Mouse (Mus musculus) MEL (cell line): ENCODE results near the gene Immp1l. TPM values are rescaled to one million over a fixed set of nuclear protein-coding genes. Genes with fewer than 3 reads are reported as not detected.

Experiments used
- DNase-seq: peaks from one replicate; pipeline ENCODE4 v3.0.0; 2011; ENCODE audit warnings: low read depth, low spot score
- H3K27ac ChIP-seq: 2 replicates; pipeline ENCODE4 v1.5.1; 2012; ENCODE audit warnings: low read depth, mild to moderate bottlenecking, control low read depth, low read length, moderate library complexity; ENCODE audit not compliant: control insufficient read depth
- H3K27me3 ChIP-seq, 2 experiments: fragments of 150-350 bp in 1 of 2; sonication (generic) in 1 of 2; 2 replicates each; pipeline ENCODE4 v1.6.1; 2012; ENCODE audit warnings: low read length in 2 of 2, mild to moderate bottlenecking in 2 of 2, improper control_type of control experiment in 1 of 2, moderate library complexity in 1 of 2; ENCODE audit not compliant: insufficient read depth in 2 of 2, control insufficient read depth in 1 of 2
- H3K36me3 ChIP-seq, 2 experiments: 2 replicates each; pipeline ENCODE4 v1.6.1; 2012 to 2014; ENCODE audit warnings: low read length in 2 of 2, improper control_type of control experiment in 1 of 2, inconsistent platforms in 1 of 2, mild to moderate bottlenecking in 1 of 2; ENCODE audit not compliant: insufficient read depth in 2 of 2, control insufficient read depth in 1 of 2
- H3K4me1 ChIP-seq, 2 experiments: fragments of 150-350 bp in 1 of 2; sonication (generic) in 1 of 2; 2 replicates each; pipeline ENCODE4 v1.6.1; 2012; ENCODE audit warnings: low read length in 2 of 2, improper control_type of control experiment in 1 of 2, mild to moderate bottlenecking in 1 of 2; ENCODE audit not compliant: insufficient read depth in 2 of 2, control insufficient read depth in 1 of 2
- H3K4me3 ChIP-seq, 2 experiments: fragments of 150-350 bp in 1 of 2; sonication (generic) in 1 of 2; 2 replicates each; pipeline ENCODE4 v1.5.1; 2012; ENCODE audit warnings: low read depth in 2 of 2, low read length in 2 of 2, mild to moderate bottlenecking in 2 of 2, moderate library complexity in 2 of 2, control low read depth in 1 of 2, improper control_type of control experiment in 1 of 2; ENCODE audit not compliant: control insufficient read depth in 1 of 2, insufficient read depth in 1 of 2
- H3K79me2 ChIP-seq: 2 replicates; pipeline ENCODE4 v1.6.1; 2012; ENCODE audit warnings: mild to moderate bottlenecking, low read length, moderate library complexity; ENCODE audit not compliant: control insufficient read depth, poor library complexity, insufficient read depth
- H3K9ac ChIP-seq: 2 replicates; pipeline ENCODE4 v1.6.1; 2012; ENCODE audit warnings: low read depth, mild to moderate bottlenecking, control low read depth, low read length, moderate library complexity; ENCODE audit not compliant: control insufficient read depth, poor library complexity, severe bottlenecking
- H3K9me3 ChIP-seq: fragments of 150-350 bp; sonication (generic); replicated peaks from 2 replicates; pipeline ENCODE4 v1.6.1; 2012; ENCODE audit warnings: mild to moderate bottlenecking, low read length, improper control_type of control experiment, moderate library complexity; ENCODE audit not compliant: insufficient read depth
- BHLHE40 ChIP-seq: IDR thresholded peaks from 2 replicates; pipeline ENCODE4 v1.6.1; 2012; ENCODE audit warnings: low read depth, mild to moderate bottlenecking, inconsistent platforms, low read length, improper control_type of control experiment, borderline replicate concordance
- CHD2 ChIP-seq: IDR thresholded peaks from 2 replicates; pipeline ENCODE4 v1.6.1; 2011; ENCODE audit warnings: low read length, improper control_type of control experiment
- CTCF ChIP-seq, 3 experiments: IDR thresholded peaks in 2 of 3; conservative IDR thresholded peaks in 1 of 3; 2 replicates each; pipeline ENCODE4 v1.5.1; 2011 to 2012; ENCODE audit warnings: low read length in 3 of 3, low read depth in 2 of 3, mild to moderate bottlenecking in 2 of 3, improper control_type of control experiment in 1 of 3, inconsistent platforms in 1 of 3, mixed read lengths in 1 of 3, moderate library complexity in 1 of 3; ENCODE audit not compliant: control insufficient read depth in 1 of 3, insufficient read depth in 1 of 3, poor library complexity in 1 of 3, severe bottlenecking in 1 of 3
- E2F4 ChIP-seq: IDR thresholded peaks from 2 replicates; pipeline ENCODE4 v1.6.1; 2011; ENCODE audit warnings: low read depth, low read length, improper control_type of control experiment, borderline replicate concordance
- ETS1 ChIP-seq: IDR thresholded peaks from 2 replicates; pipeline ENCODE4 v1.6.1; 2012; ENCODE audit warnings: low read depth, mild to moderate bottlenecking, inconsistent platforms, low read length, improper control_type of control experiment, moderate library complexity
- GABPA ChIP-seq: IDR thresholded peaks from 2 replicates; pipeline ENCODE4 v1.6.1; 2012; ENCODE audit warnings: low read depth, mild to moderate bottlenecking, inconsistent platforms, low read length, improper control_type of control experiment, moderate library complexity
- KAT2A ChIP-seq: conservative IDR thresholded peaks from 2 replicates; pipeline ENCODE4 v1.6.1; 2012; ENCODE audit warnings: low read depth, low read length, improper control_type of control experiment, inconsistent platforms
- MAX ChIP-seq: IDR thresholded peaks from 2 replicates; pipeline ENCODE4 v1.6.1; 2011; ENCODE audit warnings: low read length, improper control_type of control experiment
- MAZ ChIP-seq: IDR thresholded peaks from 2 replicates; pipeline ENCODE4 v1.6.1; 2012; ENCODE audit warnings: low read depth, mild to moderate bottlenecking, inconsistent platforms, low read length, improper control_type of control experiment
- MXI1 ChIP-seq: IDR thresholded peaks from 2 replicates; pipeline ENCODE4 v1.6.1; 2011; ENCODE audit warnings: mild to moderate bottlenecking, low read depth, low read length, improper control_type of control experiment
- MYB ChIP-seq: IDR thresholded peaks from 2 replicates; pipeline ENCODE4 v1.6.1; 2011; ENCODE audit warnings: mild to moderate bottlenecking, low read depth, low read length, improper control_type of control experiment
- MYC ChIP-seq: IDR thresholded peaks from 2 replicates; pipeline ENCODE4 v1.6.1; 2011; ENCODE audit warnings: low read depth, mild to moderate bottlenecking, low read length, improper control_type of control experiment, moderate library complexity
- NELFE ChIP-seq: IDR thresholded peaks from 2 replicates; pipeline ENCODE4 v1.6.1; 2011; ENCODE audit warnings: low read depth, low read length, improper control_type of control experiment
- NRF1 ChIP-seq: IDR thresholded peaks from 2 replicates; pipeline ENCODE4 v1.6.1; 2014; ENCODE audit warnings: low read depth, mild to moderate bottlenecking, inconsistent platforms, low read length, improper control_type of control experiment, moderate library complexity; ENCODE audit not compliant: poor library complexity, insufficient read depth, severe bottlenecking
- POLR2A ChIP-seq, 2 experiments: IDR thresholded peaks; 2 replicates each; pipeline ENCODE4 v1.6.1; 2011 to 2012; ENCODE audit warnings: low read length in 2 of 2, mild to moderate bottlenecking in 2 of 2, control low read depth in 1 of 2, improper control_type of control experiment in 1 of 2, low read depth in 1 of 2, moderate library complexity in 1 of 2; ENCODE audit not compliant: control insufficient read depth in 1 of 2, insufficient read depth in 1 of 2, poor library complexity in 1 of 2
- POLR2AphosphoS5 ChIP-seq: IDR thresholded peaks from 2 replicates; pipeline ENCODE4 v1.6.1; 2012; ENCODE audit warnings: low read depth, borderline replicate concordance, mild to moderate bottlenecking, inconsistent platforms, low read length, moderate library complexity, mixed read lengths
- RCOR1 ChIP-seq: IDR thresholded peaks from 2 replicates; pipeline ENCODE4 v1.6.1; 2012; ENCODE audit warnings: low read depth, mild to moderate bottlenecking, inconsistent platforms, low read length, improper control_type of control experiment
- SMC3 ChIP-seq: IDR thresholded peaks from 2 replicates; pipeline ENCODE4 v1.6.1; 2011; ENCODE audit warnings: low read depth, low read length, improper control_type of control experiment
- TAL1 ChIP-seq: IDR thresholded peaks from 2 replicates; pipeline ENCODE4 v1.6.1; 2012; ENCODE audit warnings: mild to moderate bottlenecking, inconsistent platforms, low read length, moderate library complexity, mixed read lengths
- UBTF ChIP-seq: IDR thresholded peaks from 2 replicates; pipeline ENCODE4 v1.6.1; 2012; ENCODE audit warnings: low read depth, mild to moderate bottlenecking, inconsistent platforms, low read length, improper control_type of control experiment, moderate library complexity, borderline replicate concordance; ENCODE audit not compliant: insufficient read depth
- USF1 ChIP-seq: IDR thresholded peaks from 2 replicates; pipeline ENCODE4 v1.6.1; 2014; ENCODE audit warnings: low read depth, mild to moderate bottlenecking, inconsistent platforms, low read length, improper control_type of control experiment, moderate library complexity
- USF2 ChIP-seq, 2 experiments: IDR thresholded peaks; 2 replicates each; pipeline ENCODE4 v1.6.1; 2011 to 2012; ENCODE audit warnings: improper control_type of control experiment in 2 of 2, low read length in 2 of 2, borderline replicate concordance in 1 of 2, inconsistent platforms in 1 of 2, low read depth in 1 of 2, mild to moderate bottlenecking in 1 of 2; ENCODE audit not compliant: insufficient read depth in 1 of 2
- ZC3H11A ChIP-seq: IDR thresholded peaks from 2 replicates; pipeline ENCODE4 v1.6.1; 2012; ENCODE audit warnings: low read depth, mild to moderate bottlenecking, inconsistent platforms, low read length, improper control_type of control experiment
- ZKSCAN1 ChIP-seq: IDR thresholded peaks from 2 replicates; pipeline ENCODE4 v1.6.1; 2012; ENCODE audit warnings: low read depth, mild to moderate bottlenecking, inconsistent platforms, low read length, improper control_type of control experiment, moderate library complexity
- polyA plus RNA-seq, 2 experiments: library from polyadenylated mRNA; stranded (reverse) in 1 of 2; unstranded in 1 of 2; fragments of >175 nt in 1 of 2; fragments of >200 nt in 1 of 2; gene quantifications; 2 replicates each; pipeline versions ENCODE4 v1.2.1 to v1.2.4; 2012; ENCODE audit warnings: low replicate concordance in 2 of 2, low read depth in 1 of 2; ENCODE audit not compliant: insufficient read length in 2 of 2, insufficient read depth in 1 of 2, missing spikeins in 1 of 2
- total RNA-seq: library from RNA; depleted of rRNA; stranded (reverse); fragments of 300-350 nt; gene quantifications from 2 replicates; pipeline ENCODE4 v1.2.3, GENCODE M21; 2012

The Immp1l gene
- total and polyA plus RNA-seq, 3 experiments: 44.7 to 156 (median 55.4) TPM

DNA sequence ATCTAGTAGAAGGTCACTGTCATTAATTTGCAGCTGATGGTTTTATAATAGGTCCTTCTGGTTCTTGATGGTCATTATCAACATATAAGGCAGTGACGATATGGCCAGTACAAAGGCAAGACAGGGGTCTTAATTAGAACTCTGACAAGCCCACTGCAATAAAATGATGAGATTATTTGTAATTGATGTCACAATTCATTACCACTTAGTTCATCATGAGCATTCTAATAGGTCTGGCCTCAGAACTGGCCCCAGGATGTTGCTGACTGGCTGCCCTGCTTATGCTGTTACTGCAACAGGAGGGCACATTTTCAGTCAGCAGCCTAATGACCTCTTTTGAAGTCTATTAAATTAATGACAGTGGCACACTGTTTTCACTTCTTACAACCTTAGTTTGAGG lies 59.0 kb downstream of the Immp1l start:
- no peaks in the 10 kb centered on the region for H3K9me3 ChIP-seq
- no peak overlapping the region for H3K27ac ChIP-seq
- peaks cover 0 to 9% of the 10 kb centered on the region in 2 experiments; a peak in 2 of 4 replicates for H3K36me3 ChIP-seq
- no peaks in the 10 kb centered on the region for H3K27me3 ChIP-seq
- H3K9ac ChIP-seq: no peak overlapping the region
- no peak overlapping the region for H3K4me3 ChIP-seq
- no peak for DNase-seq
- no peak for TF ChIP-seq GABPA
- TF ChIP-seq MAZ: no peak
- TF ChIP-seq MYB: no peak
- no peak for TF ChIP-seq MAX
- TF ChIP-seq SMC3: no peak
- no peak for TF ChIP-seq MXI1
- TF ChIP-seq MYC: no peak
- TF ChIP-seq USF1: no peak
- TF ChIP-seq RCOR1: no peak
- TF ChIP-seq ZC3H11A: no peak
- no peak for TF ChIP-seq CHD2
- H3K79me2 ChIP-seq: no peaks in the 10 kb centered on the region
- H3K4me1 ChIP-seq: no peaks in the 10 kb centered on the region

DNA sequence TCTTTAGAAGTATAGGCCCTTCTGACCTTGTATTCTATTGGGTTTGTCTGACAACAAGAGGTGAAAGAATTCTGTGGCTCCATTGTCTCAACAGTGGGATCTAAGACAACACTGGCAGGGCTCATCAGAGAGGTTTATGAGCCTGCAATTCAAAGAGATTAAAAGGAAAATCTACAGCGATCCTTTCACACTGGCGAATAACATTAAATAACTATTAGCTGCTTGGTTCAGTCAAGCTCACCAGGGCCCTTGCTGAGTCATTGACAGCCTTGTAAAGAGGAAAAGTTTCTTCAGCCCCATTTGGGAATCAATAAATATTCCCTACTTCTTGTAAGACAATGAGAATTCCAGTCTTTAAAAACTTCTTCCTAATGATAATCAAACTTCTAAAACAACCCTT lies 69.5 kb downstream of the Immp1l start:
- H3K27ac ChIP-seq: no peak overlapping the region
- H3K4me3 ChIP-seq: no peak overlapping the region
- H3K4me1 ChIP-seq: no peaks in the 10 kb centered on the region; a peak in 1 of 4 replicates
- H3K9ac ChIP-seq: no peak overlapping the region
- H3K79me2 ChIP-seq: no peaks in the 10 kb centered on the region
- no peaks in the 10 kb centered on the region for H3K27me3 ChIP-seq
- peaks cover 2% of the 10 kb centered on the region in 2 experiments for H3K36me3 ChIP-seq
- H3K9me3 ChIP-seq: no peaks in the 10 kb centered on the region
- DNase-seq: no peak
- TF ChIP-seq NELFE (no peak), ETS1 (no peak), CTCF (IDR thresholded peaks at IDR 0.05 in 2 of 3, conservative IDR thresholded peaks at IDR 0.05 in 1 of 3; ENCODE audit: control insufficient read depth in 1 of 3, insufficient read depth in 1 of 3, low read depth in 2 of 3, low read length in 3 of 3, poor library complexity in 1 of 3, severe bottlenecking in 1 of 3) (no peak), BHLHE40 (no peak), MAX (no peak), NRF1 (no peak), KAT2A (no peak), MYC (no peak), E2F4 (no peak), POLR2A (IDR thresholded peaks at IDR 0.05; ENCODE audit: control insufficient read depth in 1 of 2, insufficient read depth in 1 of 2, low read depth in 1 of 2, low read length in 2 of 2, poor library complexity in 1 of 2) (no peak), USF2 (IDR thresholded peaks at IDR 0.05; ENCODE audit: borderline replicate concordance in 1 of 2, insufficient read depth in 1 of 2, low read depth in 1 of 2, low read length in 2 of 2) (no peak), MXI1 (no peak), TAL1 (no peak), ZKSCAN1 (no peak), POLR2AphosphoS5 (no peak), UBTF (no peak)
- TF ChIP-seq, all 39 proteins: peak for 0
